Mouse (Mus musculus): ENCODE data around the gene Bnip2.
A peak's percentile ranks its signal among the peaks of the same experiment; 100 is the strongest.

Gene Bnip2

GRCm38 (mm10) chr9:69989303-69990121, at the start of gene Bnip2:
Gene Bnip2, plus strand, starts transcription at chr9:69989466.
- peak; percentile 98 for DNase-seq (ENCODE audit: low spot score)

GRCm38 (mm10) chr9:69940839-69941490, 48.3 kb upstream of the Bnip2 start:
- DNase-seq (ENCODE audit: low spot score): no peak

GRCm38 (mm10) chr9:69941556-69941955, 47.7 kb upstream of the Bnip2 start:
- no peak for DNase-seq (ENCODE audit: low spot score)

- peak; percentile 27 for DNase-seq (ENCODE audit: low spot score)
These were observed 40.3 kb upstream of the Bnip2 start for GRCm38 (mm10) chr9:69948964-69949363.

- DNase-seq (ENCODE audit: low spot score): no peak
These were observed 39.6 kb upstream of the Bnip2 start for GRCm38 (mm10) chr9:69949641-69950040.

- DNase-seq (ENCODE audit: low spot score): no peak
These were observed 28.3 kb upstream of the Bnip2 start for GRCm38 (mm10) chr9:69961007-69961406.

GRCm38 (mm10) chr9:69964370-69964769, 24.9 kb upstream of the Bnip2 start:
- no peak for DNase-seq (ENCODE audit: low spot score)

GRCm38 (mm10) chr9:69985526-69985925, 3.7 kb upstream of the Bnip2 start:
- no peak for DNase-seq (ENCODE audit: low spot score)

GRCm38 (mm10) chr9:69986063-69986462, 3.2 kb upstream of the Bnip2 start:
- no peak for DNase-seq (ENCODE audit: low spot score)

GRCm38 (mm10) chr9:69986571-69986970, 2.7 kb upstream of the Bnip2 start:
- no peak for DNase-seq (ENCODE audit: low spot score)

GRCm38 (mm10) chr9:69987579-69987978, 1.7 kb upstream of the Bnip2 start:
- DNase-seq (ENCODE audit: low spot score): peak; percentile 51

- DNase-seq (ENCODE audit: low spot score): no peak
These were observed 462 bp upstream of the Bnip2 start for GRCm38 (mm10) chr9:69988706-69989302.

- no peak for DNase-seq (ENCODE audit: low spot score)
These were observed 1.1 kb downstream of the Bnip2 start for GRCm38 (mm10) chr9:69990346-69990745.

- no peak for DNase-seq (ENCODE audit: low spot score)
These were observed 3.6 kb downstream of the Bnip2 start for GRCm38 (mm10) chr9:69992841-69993277.

GRCm38 (mm10) chr9:69993479-69993878, 4.2 kb downstream of the Bnip2 start:
- no peak for DNase-seq (ENCODE audit: low spot score)

- no peak for DNase-seq (ENCODE audit: low spot score)
These were observed 5.3 kb downstream of the Bnip2 start for GRCm38 (mm10) chr9:69994547-69994946.

GRCm38 (mm10) chr9:69999318-69999717, 10.1 kb downstream of the Bnip2 start:
- no peak for DNase-seq (ENCODE audit: low spot score)

GRCm38 (mm10) chr9:70003516-70003915, 14.2 kb downstream of the Bnip2 start:
- no peak for DNase-seq (ENCODE audit: low spot score)

- no peak for DNase-seq (ENCODE audit: low spot score)
These were observed 17.7 kb downstream of the Bnip2 start for GRCm38 (mm10) chr9:70006984-70007383.

GRCm38 (mm10) chr9:70007506-70008248, 18.4 kb downstream of the Bnip2 start:
- no peak for DNase-seq (ENCODE audit: low spot score)

- DNase-seq (ENCODE audit: low spot score): no peak
These were observed 20.6 kb downstream of the Bnip2 start for GRCm38 (mm10) chr9:70009754-70010304.

All from urinary bladder, postnatal 25 days (tissue).